Mouse (Mus musculus) CH12.LX (cell line): Measurements from ENCODE around the gene Ipo8.

ENCODE experiments used
- CTCF ChIP-seq, 2 experiments: IDR thresholded peaks in 1 of 2; conservative IDR thresholded peaks in 1 of 2; 2 replicates each; pipeline ENCODE4 v1.5.1; 2011 to 2012; ENCODE audit warnings: low read depth in 2 of 2, low read length in 2 of 2, improper control_type of control experiment in 1 of 2, inconsistent platforms in 1 of 2, mild to moderate bottlenecking in 1 of 2, moderate library complexity in 1 of 2
- EP300 ChIP-seq: IDR thresholded peaks from 2 replicates; pipeline ENCODE4 v1.6.1; 2011; ENCODE audit warnings: low read length, improper control_type of control experiment
- GABPA ChIP-seq: IDR thresholded peaks from 2 replicates; pipeline ENCODE4 v1.6.1; 2012; ENCODE audit warnings: low read depth, low read length, improper control_type of control experiment, inconsistent platforms; ENCODE audit not compliant: insufficient replicate concordance
- JUND ChIP-seq: conservative IDR thresholded peaks from 2 replicates; pipeline ENCODE4 v1.6.1; 2011; ENCODE audit warnings: low read depth, low read length, improper control_type of control experiment
- MAX ChIP-seq: IDR thresholded peaks from 2 replicates; pipeline ENCODE4 v1.6.1; 2011; ENCODE audit warnings: low read length, improper control_type of control experiment
- MEF2A ChIP-seq: IDR thresholded peaks from 2 replicates; pipeline ENCODE4 v1.6.1; 2014; ENCODE audit warnings: low read depth, mild to moderate bottlenecking, inconsistent platforms, low read length, improper control_type of control experiment, borderline replicate concordance
- MYC ChIP-seq: IDR thresholded peaks from 2 replicates; pipeline ENCODE4 v1.6.1; 2011; ENCODE audit warnings: low read depth, mild to moderate bottlenecking, improper control_type of control experiment, low read length
- POLR2A ChIP-seq: IDR thresholded peaks from 2 replicates; pipeline ENCODE4 v1.6.1; 2011; ENCODE audit warnings: low read depth, mild to moderate bottlenecking, improper control_type of control experiment, low read length
- SMC3 ChIP-seq: IDR thresholded peaks from 2 replicates; pipeline ENCODE4 v1.6.1; 2011; ENCODE audit warnings: low read depth, low read length, improper control_type of control experiment
- UBTF ChIP-seq: IDR thresholded peaks from 2 replicates; pipeline ENCODE4 v1.6.1; 2012; ENCODE audit warnings: low read depth, mild to moderate bottlenecking, inconsistent platforms, low read length, improper control_type of control experiment, moderate library complexity
- ZKSCAN1 ChIP-seq: IDR thresholded peaks from 2 replicates; pipeline ENCODE4 v1.6.1; 2012; ENCODE audit warnings: low read depth, inconsistent platforms, low read length, improper control_type of control experiment, borderline replicate concordance
- ZNF384 ChIP-seq: IDR thresholded peaks from 2 replicates; pipeline ENCODE4 v1.6.1; 2012; ENCODE audit warnings: low read depth, low read length, improper control_type of control experiment, inconsistent platforms

DNA sequence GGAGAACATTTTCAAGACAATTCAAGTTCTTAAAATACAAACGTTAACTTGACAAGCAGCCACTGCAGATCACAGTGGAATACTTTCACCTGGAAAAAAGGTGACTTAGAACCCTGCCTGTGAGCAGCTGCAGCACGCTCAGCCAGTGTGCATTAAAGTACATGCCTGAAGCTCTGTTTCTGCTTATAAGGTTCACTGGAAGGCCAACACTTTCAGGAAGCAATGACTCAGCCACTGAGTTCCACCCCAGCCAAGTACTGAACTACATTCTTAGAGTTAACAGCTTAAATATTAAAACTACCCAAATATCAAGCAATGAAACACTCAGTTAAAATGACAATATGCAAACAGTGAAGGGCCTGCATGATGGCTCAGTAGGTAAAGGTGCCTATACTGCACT, 20.1 kb downstream of the Ipo8 start:
- TF ChIP-seq CTCF (conservative IDR thresholded peaks at IDR 0.05 in 1 of 2, IDR thresholded peaks at IDR 0.05 in 1 of 2; ENCODE audit: low read depth in 2 of 2, low read length in 2 of 2) (no peak), POLR2A (no peak), ZNF384 (no peak), SMC3 (no peak), MEF2A (no peak), MAX (no peak), JUND (no peak), GABPA (no peak), ZKSCAN1 (no peak), MYC (no peak), UBTF (no peak), EP300 (no peak)
